Mouse (Mus musculus) heart, embryonic 15.5 days (tissue): ENCODE data around the gene Neurl2. TPM values are rescaled to one million over a fixed set of nuclear protein-coding genes. Genes with fewer than 3 reads are reported as not detected.
"Not testable (repeated sequence)": the region's sequence is repeated elsewhere in the genome, so short reads cannot be mapped to it uniquely, and the experiment has no call there.

Experiments
- ATAC-seq: fragments of 200-750 bp; cut with Nextera tagmentation; replicated peaks from 2 replicates; pipeline ENCODE4 v1.8.0; 2017; ENCODE audit warnings: low read depth, moderate TSS enrichment; ENCODE audit not compliant: insufficient number of reproducible peaks, insufficient read depth, low FRiP score
- H3K27ac ChIP-seq: fragments of 300-500 bp; sonication (generic); 2 replicates; pipeline ENCODE4 v1.5.1; 2015; ENCODE audit warnings: mild to moderate bottlenecking, inconsistent platforms
- H3K27me3 ChIP-seq: fragments of 300-500 bp; sonication (generic); 2 replicates; pipeline ENCODE4 v1.6.1; 2015; ENCODE audit warnings: inconsistent platforms
- H3K36me3 ChIP-seq: fragments of 300-500 bp; sonication (generic); 2 replicates; pipeline ENCODE4 v1.6.1; 2015; ENCODE audit warnings: mild to moderate bottlenecking, inconsistent platforms
- H3K4me1 ChIP-seq: fragments of 300-500 bp; sonication (generic); replicated peaks from 2 replicates; pipeline ENCODE4 v1.6.1; 2015; ENCODE audit warnings: inconsistent platforms
- H3K4me2 ChIP-seq: fragments of 300-500 bp; sonication (generic); 2 replicates; pipeline ENCODE4 v1.6.1; 2015; ENCODE audit warnings: inconsistent platforms, mild to moderate bottlenecking, moderate library complexity
- H3K4me3 ChIP-seq: fragments of 300-500 bp; sonication (generic); 2 replicates; pipeline ENCODE4 v1.5.1; 2015; ENCODE audit warnings: mild to moderate bottlenecking, inconsistent platforms
- H3K9ac ChIP-seq: fragments of 300-500 bp; sonication (generic); 2 replicates; pipeline ENCODE4 v1.6.1; 2015; ENCODE audit warnings: mild to moderate bottlenecking, inconsistent platforms
- H3K9me3 ChIP-seq: fragments of 300-500 bp; sonication (generic); replicated peaks from 2 replicates; pipeline ENCODE4 v1.6.1; 2016; ENCODE audit warnings: inconsistent platforms
- WGBS: fragments of 180-500 bp; shearing (Covaris S2); methylation state at CpG from one replicate; pipeline ENCODE4 v1.1.7; 2015; ENCODE audit warnings: mixed read lengths; 5-methylcytosine and 5-hydroxymethylcytosine counted together
- polyA plus RNA-seq: library from polyadenylated mRNA; unstranded; fragments of >200 nt; fragmentation: Nextera tagmentation; extraction: Ambion mirVana; gene quantifications from 2 replicates; pipeline ENCODE4 v1.2.1, GENCODE M21; 2015

Neurl2 gene
- polyA plus RNA-seq, 1 experiment from 2014 or later, result 47.1 TPM

DNA sequence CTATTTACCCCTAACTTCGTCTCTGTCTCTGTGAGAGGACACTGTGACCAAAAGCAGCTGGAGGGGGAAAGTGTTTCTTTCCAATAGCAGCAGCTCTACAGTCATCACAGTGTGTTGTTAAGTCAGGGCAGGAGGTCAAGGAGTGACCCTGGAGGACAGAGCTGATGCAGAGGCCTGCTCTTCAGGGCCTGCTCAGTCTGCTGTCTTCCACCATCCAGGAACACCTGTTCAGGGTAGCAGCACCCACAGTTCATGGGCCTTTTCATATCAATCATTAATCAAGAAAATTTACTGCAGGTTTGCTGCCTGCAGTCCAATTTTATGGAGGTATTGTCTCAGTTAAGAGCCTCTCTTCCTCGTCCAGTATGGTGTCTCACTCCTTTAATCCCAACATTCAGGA, 19.7 kb downstream of the Neurl2 start:
- no peak overlapping the region for H3K4me2 ChIP-seq
- no peak overlapping the region for H3K4me3 ChIP-seq
- no peaks in the 10 kb centered on the region for H3K9me3 ChIP-seq
- no peaks in the 10 kb centered on the region for H3K36me3 ChIP-seq
- 72% methylated on average over 2 of the region's 2 CpGs for WGBS
- H3K27me3 ChIP-seq, result no peaks in the 10 kb centered on the region
- no peak overlapping the region for H3K27ac ChIP-seq
- no peak overlapping the region for H3K9ac ChIP-seq
- ATAC-seq, result no peak
- peaks cover 12% of the 10 kb centered on the region for H3K4me1 ChIP-seq

DNA sequence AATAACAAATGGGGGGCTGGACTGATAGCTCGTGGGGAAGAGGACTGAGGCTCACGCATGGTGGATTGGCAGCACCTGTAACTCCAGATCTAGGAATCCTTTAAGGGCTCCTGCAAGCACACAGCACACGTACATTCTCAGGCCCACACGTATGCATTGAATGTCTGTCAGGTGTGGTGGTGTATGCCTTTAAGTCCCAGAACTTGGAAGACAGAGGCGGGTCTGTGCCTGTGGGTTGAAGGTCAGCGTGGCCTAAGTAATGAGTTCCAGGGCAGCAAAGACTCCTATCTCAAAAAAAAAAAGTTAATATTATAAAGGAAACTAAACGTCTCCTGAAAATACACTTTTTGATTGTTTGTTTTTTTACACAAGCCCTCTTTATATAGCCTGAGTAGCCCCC, 26.6 kb downstream of the Neurl2 start:
- no peak overlapping the region for H3K27ac ChIP-seq
- H3K9ac ChIP-seq, result no peak overlapping the region
- ATAC-seq, result no peak
- 74% methylated on average over 7 of the region's 7 CpGs for WGBS
- peaks cover 24% of the 10 kb centered on the region for H3K4me1 ChIP-seq
- no peak overlapping the region for H3K4me2 ChIP-seq
- H3K27me3 ChIP-seq, result no peaks in the 10 kb centered on the region
- H3K36me3 ChIP-seq, result peaks cover 10% of the 10 kb centered on the region; the same call in 1 of the 2 replicates
- H3K9me3 ChIP-seq, result no peaks in the 10 kb centered on the region
- no peak overlapping the region for H3K4me3 ChIP-seq

- Histone ChIP-seq H3K9me3 (no peaks in the 10 kb centered on the region), H3K4me3 (peak overlapping the region; percentile 91), H3K4me2 (peak overlapping the region; percentile 88), H3K4me1 (peaks cover 24% of the 10 kb centered on the region), H3K36me3 (peaks cover 22% of the 10 kb centered on the region; the same call in 1 of the 2 replicates), H3K9ac (peak overlapping the region; percentile 86), H3K27me3 (no peaks in the 10 kb centered on the region), H3K27ac (peak overlapping the region; percentile 88)
- peak; percentile 50 for ATAC-seq
- WGBS, result 2% methylated on average over 21 of the region's 21 CpGs
Measured at GRCm38 (mm10) chr2:164805332-164805718, 27.9 kb downstream of the Neurl2 start.

DNA sequence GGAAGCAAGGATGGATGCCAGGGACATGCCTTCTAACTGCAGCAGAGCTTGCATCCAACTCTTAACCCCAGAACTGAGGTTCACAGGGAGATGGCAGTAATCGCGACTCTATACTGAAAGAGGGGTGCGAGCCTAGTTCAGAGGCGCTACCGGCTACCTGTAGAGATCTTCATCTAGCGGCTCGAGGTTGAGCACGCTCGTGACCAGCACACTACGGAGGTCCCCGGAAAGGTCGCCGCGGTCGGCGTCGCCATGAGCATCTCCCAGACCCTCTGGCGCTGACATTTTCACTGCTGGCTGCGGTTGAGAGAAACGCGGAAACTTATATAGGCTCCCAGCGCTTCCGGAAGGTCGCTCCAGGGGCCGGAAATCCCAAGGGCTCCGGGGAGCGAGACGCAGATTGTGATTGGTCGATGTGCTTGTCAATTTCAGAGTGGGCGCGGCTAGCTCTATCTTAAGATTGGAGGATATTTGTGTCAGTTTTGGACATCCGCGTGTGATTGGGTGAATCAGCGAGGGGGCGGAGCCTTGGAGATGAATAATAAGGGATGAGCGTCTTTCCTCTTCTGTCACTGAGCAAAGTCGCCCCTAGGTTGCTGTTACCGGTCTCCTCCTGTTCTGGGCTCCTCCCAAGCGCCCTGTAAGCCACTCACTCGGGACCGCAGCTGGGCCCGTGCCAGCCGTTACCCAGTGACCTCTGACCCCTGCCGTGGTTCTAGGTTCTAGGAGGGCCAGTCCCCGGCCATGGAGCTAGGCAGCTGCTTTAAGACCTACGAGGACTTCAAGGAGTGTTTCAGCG, 28.5 kb downstream of the Neurl2 start, which contains the start of the genes Acot8 and Zswim3:
Acot8 (minus strand) TSS at position 350 of the 799 bp plus-strand sequence.
Zswim3 (plus strand) TSS at position 566 of the 799 bp plus-strand sequence.
- Histone ChIP-seq H3K27ac (peak within 1 kb of the TSS; percentile 88), H3K9me3 (no peaks in the 10 kb centered on the region), H3K4me1 (peaks cover 24% of the 10 kb centered on the region), H3K36me3 (peaks cover 25% of the 10 kb centered on the region; the same call in 1 of the 2 replicates), H3K9ac (peak within 1 kb of the TSS; percentile 86), H3K4me3 (peak within 1 kb of the TSS; percentile 91), H3K4me2 (peak within 1 kb of the TSS; percentile 88), H3K27me3 (no peaks in the 10 kb centered on the region)
- ATAC-seq, result peak; percentile 97
- under 1% methylated on average over 47 of the region's 47 CpGs for WGBS

DNA sequence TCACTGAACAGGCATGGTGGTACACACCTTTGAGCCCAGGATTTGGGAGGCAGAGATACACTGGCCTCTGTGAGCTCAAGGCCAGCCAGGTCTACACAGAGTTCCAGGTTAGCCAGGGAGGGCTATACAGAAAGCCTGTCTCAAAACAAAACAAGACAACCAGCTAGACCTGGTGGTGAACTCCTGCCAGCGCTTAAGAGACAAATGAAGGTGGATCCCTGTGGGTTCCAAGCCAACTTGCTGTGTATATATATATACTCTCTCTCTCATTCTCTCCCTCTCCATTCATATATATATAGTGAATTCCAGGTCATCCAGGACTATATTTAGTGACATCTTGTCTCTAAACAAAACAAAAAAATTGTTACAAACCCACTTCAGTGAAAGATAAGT, 29.3 kb downstream of the Neurl2 start:
- 56% methylated on average over 1 of the region's 1 CpGs for WGBS
- no peak for ATAC-seq
- Histone ChIP-seq H3K27me3 (no peaks in the 10 kb centered on the region), H3K9ac (peak overlapping the region; percentile 77), H3K4me3 (peak overlapping the region; percentile 91), H3K27ac (no peak overlapping the region), H3K4me2 (peak overlapping the region; percentile 74), H3K4me1 (peaks cover 24% of the 10 kb centered on the region), H3K36me3 (peaks cover 33% of the 10 kb centered on the region; the same call in 1 of the 2 replicates), H3K9me3 (no peaks in the 10 kb centered on the region)

DNA sequence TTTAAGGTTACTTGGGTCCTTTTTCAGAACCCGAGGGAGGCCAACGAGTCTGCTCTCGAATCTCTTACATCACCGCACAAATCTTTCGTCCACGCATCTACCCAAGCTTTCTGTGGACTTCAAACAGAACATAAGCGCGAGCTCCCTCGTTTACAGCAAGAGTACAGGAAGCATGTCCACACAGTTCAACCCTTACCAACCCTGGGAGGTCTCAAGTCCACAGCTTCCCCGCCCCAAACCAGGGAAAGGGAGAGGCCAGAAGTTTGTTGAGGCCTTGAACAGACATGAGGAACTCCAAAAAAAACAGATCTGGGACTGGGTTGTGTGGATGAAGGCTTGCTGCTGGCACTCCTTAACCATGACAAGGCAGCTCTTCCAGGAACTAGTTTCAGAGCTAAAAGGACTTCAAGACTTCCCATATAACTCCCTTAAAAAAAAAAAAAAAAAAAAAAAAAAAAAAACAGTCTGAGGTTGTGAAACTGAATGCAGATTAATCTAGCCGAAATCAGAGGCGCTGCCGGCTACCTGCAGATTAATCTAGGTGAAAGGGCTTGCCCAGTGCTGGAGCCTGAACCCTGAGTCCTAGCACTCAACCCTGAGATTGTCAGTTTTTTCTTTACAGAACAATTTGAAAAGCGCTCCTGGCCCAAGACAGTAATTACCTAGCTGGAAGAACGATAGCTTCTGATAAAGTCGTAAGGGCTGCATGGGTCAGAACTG, 29.9 kb downstream of the Neurl2 start:
- 87% methylated on average over 16 of the region's 16 CpGs for WGBS
- H3K27me3 ChIP-seq, result no peaks in the 10 kb centered on the region
- H3K27ac ChIP-seq, result no peak overlapping the region
- ATAC-seq, result no peak
- H3K4me2 ChIP-seq, result peak overlapping the region; percentile 74
- H3K4me1 ChIP-seq, result peaks cover 24% of the 10 kb centered on the region
- H3K9ac ChIP-seq, result peak overlapping the region; percentile 77
- peaks cover 34% of the 10 kb centered on the region; the same call in 1 of the 2 replicates for H3K36me3 ChIP-seq
- H3K4me3 ChIP-seq, result peak overlapping the region; percentile 91
- no peaks in the 10 kb centered on the region for H3K9me3 ChIP-seq

DNA sequence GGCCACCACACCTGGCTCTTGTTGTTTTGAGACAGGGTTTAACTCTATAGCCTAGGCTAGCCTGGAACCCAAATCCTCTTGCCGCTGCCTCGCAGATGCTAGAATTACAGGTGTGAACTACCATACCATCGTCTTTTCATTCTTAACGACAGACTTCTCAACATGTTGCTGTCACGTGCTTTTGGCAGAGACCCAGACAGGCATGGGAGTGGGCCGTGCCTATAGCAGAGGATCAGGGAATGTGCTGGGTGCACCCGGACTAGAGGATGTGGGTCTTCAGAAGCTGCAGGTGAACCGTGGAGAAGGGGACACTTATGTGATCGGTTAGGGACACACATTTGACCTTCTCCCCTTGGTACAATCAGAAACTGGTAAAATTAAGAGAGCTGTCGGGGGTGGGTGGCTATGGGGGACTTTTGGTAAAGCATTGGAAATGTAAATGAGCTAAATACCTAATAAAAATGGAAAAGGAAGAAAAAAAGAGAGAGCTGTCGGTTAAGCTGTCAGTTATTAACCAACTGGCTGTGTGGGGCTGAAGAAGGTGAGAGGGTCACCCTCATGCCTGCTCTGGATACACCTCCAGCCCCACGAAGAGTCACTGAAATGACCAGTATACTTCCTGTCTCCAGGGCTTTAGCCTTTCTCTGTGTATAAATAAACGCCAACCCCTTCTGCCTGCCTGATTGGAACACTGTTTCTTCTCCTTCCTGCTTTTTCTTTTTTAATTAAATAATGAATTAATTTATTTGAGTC, 32.8 kb downstream of the Neurl2 start:
- 87% methylated on average over 13 of the region's 13 CpGs for WGBS
- H3K27ac ChIP-seq, result no peak overlapping the region
- peaks cover 17% of the 10 kb centered on the region for H3K4me1 ChIP-seq
- no peak for ATAC-seq
- H3K4me2 ChIP-seq, result no peak overlapping the region
- H3K36me3 ChIP-seq, result peaks cover 51% of the 10 kb centered on the region; the same call in 1 of the 2 replicates
- H3K4me3 ChIP-seq, result no peak overlapping the region
- no peaks in the 10 kb centered on the region for H3K27me3 ChIP-seq
- H3K9ac ChIP-seq, result no peak overlapping the region
- H3K9me3 ChIP-seq, result no peaks in the 10 kb centered on the region

GRCm38 (mm10) chr2:164798554-164798953, 34.7 kb downstream of the Neurl2 start:
- Histone ChIP-seq H3K36me3 (peaks cover 58% of the 10 kb centered on the region; the same call in 1 of the 2 replicates), H3K4me1 (peaks cover 14% of the 10 kb centered on the region)
- not testable (repeated sequence) for H3K9ac ChIP-seq, ATAC-seq, H3K9me3 ChIP-seq, H3K4me3 ChIP-seq, H3K4me2 ChIP-seq, H3K27ac ChIP-seq, H3K27me3 ChIP-seq
- WGBS, result 79% methylated on average over 6 of the region's 6 CpGs

GRCm38 (mm10) chr2:164795868-164796267, 37.4 kb downstream of the Neurl2 start:
- H3K4me2 ChIP-seq, result no peak overlapping the region
- H3K27ac ChIP-seq, result no peak overlapping the region
- H3K4me1 ChIP-seq, result peaks cover 16% of the 10 kb centered on the region
- H3K9me3 ChIP-seq, result no peaks in the 10 kb centered on the region
- H3K4me3 ChIP-seq, result no peak overlapping the region
- no peak overlapping the region for H3K9ac ChIP-seq
- no peak for ATAC-seq
- no peaks in the 10 kb centered on the region for H3K27me3 ChIP-seq
- peaks cover 65% of the 10 kb centered on the region for H3K36me3 ChIP-seq
- 73% methylated on average over 4 of the region's 4 CpGs for WGBS

GRCm38 (mm10) chr2:164794293-164794692, 39.0 kb downstream of the Neurl2 start:
- Histone ChIP-seq H3K27me3 (no peaks in the 10 kb centered on the region), H3K9me3 (no peaks in the 10 kb centered on the region), H3K9ac (no peak overlapping the region), H3K36me3 (peaks cover 66% of the 10 kb centered on the region), H3K27ac (peak overlapping the region; percentile 76), H3K4me1 (peaks cover 16% of the 10 kb centered on the region), H3K4me3 (no peak overlapping the region), H3K4me2 (no peak overlapping the region)
- WGBS, result 26% methylated on average over 5 of the region's 5 CpGs
- peak; percentile 48 for ATAC-seq

GRCm38 (mm10) chr2:164793772-164794171, 39.5 kb downstream of the Neurl2 start:
- WGBS, result 76% methylated on average over 2 of the region's 2 CpGs
- Histone ChIP-seq H3K4me2 (no peak overlapping the region), H3K27ac (peak overlapping the region; percentile 76), H3K27me3 (no peaks in the 10 kb centered on the region), H3K4me3 (no peak overlapping the region), H3K9ac (no peak overlapping the region), H3K36me3 (peaks cover 61% of the 10 kb centered on the region), H3K9me3 (no peaks in the 10 kb centered on the region), H3K4me1 (peaks cover 16% of the 10 kb centered on the region)
- ATAC-seq, result no peak
